Mouse (Mus musculus): ENCODE data around the gene Iqch. TPM values are rescaled to one million over a fixed set of nuclear protein-coding genes. Genes with fewer than 3 reads are reported as not detected.

Iqch gene
- polyA plus RNA-seq, 1 experiment from 2014 or later: not detected

DNA sequence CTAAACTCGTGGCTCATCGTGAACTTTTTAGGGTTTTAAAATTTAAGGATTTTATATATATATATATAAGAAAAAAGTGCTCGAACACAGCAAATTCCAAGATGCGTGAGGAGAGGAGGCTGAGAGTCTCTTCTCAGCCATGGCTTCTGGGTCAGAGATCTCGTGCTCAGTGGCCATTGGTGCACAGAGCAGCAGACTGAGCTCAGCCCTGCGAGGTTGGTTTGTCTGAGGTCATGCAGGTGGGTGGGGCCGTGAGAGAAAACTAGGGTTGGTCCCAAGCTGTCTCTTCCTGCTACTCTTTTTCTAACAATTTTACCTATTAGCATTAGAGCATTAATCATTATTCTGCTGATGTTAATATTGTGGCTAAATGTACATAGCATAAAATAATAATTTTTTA, 31.0 kb upstream of the Iqch start:
- DNase-seq (no peak), ATAC-seq (ENCODE audit: low read depth) (no peak)
- Histone ChIP-seq H3K4me3 (replicated peaks) (no peak overlapping the region), H3K27me3 (no peaks in the 10 kb centered on the region), H3K4me2 (no peak overlapping the region), H3K9ac (no peak overlapping the region), H3K27ac (no peak overlapping the region), H3K9me3 (replicated peaks) (no peaks in the 10 kb centered on the region), H3K36me3 (peaks cover 85% of the 10 kb centered on the region), H3K4me1 (replicated peaks) (no peaks in the 10 kb centered on the region)
- WGBS (ENCODE audit: insufficient replicate concordance): 79% methylated on average over 7 of the region's 7 CpGs

DNA sequence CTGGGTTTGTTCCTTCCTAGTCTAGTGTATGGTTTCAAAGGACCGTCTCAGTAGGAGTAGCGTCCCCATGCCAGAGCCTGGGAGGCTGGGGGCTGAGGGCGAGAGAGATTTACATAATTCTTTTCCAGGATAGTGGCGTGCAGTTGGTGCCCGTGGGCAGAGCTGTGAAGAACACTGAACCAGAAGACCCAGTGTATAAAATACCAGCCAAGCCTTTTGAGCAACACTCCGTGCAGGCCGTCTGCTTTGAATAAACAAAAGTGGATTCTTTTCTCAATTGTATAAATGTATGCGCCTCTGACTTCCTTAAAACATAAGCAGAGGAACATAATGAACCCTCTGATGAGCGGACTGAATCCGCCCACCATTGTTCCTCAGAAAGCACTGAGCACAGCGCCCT, 30.6 kb upstream of the Iqch start:
- 81% methylated on average over 11 of the region's 11 CpGs for WGBS (ENCODE audit: insufficient replicate concordance)
- Histone ChIP-seq H3K27ac (no peak overlapping the region), H3K4me2 (no peak overlapping the region), H3K4me1 (replicated peaks) (no peaks in the 10 kb centered on the region), H3K27me3 (no peaks in the 10 kb centered on the region), H3K4me3 (replicated peaks) (no peak overlapping the region), H3K9me3 (replicated peaks) (no peaks in the 10 kb centered on the region), H3K9ac (no peak overlapping the region), H3K36me3 (peaks cover 86% of the 10 kb centered on the region)
- ATAC-seq (ENCODE audit: low read depth): no peak
- no peak for DNase-seq

DNA sequence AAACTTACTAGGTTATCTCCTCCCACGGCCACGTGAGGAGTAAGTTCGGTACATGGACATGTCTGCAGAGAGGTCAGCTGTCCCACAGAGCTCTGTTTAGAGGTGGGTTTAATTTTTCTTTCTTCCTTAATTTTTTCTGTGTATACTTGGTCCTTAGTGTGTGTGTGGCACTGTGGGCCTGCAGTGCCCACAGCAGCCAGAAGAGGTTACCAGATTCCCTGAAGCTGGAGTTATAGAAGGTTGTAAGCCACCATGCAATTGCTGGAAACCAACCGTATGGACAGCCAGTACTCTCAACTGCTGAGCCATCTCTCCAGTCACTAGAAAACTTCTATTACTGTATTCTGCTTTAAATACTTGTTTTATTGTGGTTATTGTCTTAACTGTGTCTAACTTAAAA, 29.8 kb upstream of the Iqch start:
- Histone ChIP-seq H3K9me3 (replicated peaks) (no peaks in the 10 kb centered on the region), H3K36me3 (peaks cover 82% of the 10 kb centered on the region), H3K9ac (no peak overlapping the region), H3K27me3 (no peaks in the 10 kb centered on the region), H3K27ac (no peak overlapping the region), H3K4me3 (replicated peaks) (no peak overlapping the region), H3K4me1 (replicated peaks) (no peaks in the 10 kb centered on the region), H3K4me2 (no peak overlapping the region)
- DNase-seq (no peak), ATAC-seq (ENCODE audit: low read depth) (no peak)
- 80% methylated on average over 4 of the region's 4 CpGs for WGBS (ENCODE audit: insufficient replicate concordance)

DNA sequence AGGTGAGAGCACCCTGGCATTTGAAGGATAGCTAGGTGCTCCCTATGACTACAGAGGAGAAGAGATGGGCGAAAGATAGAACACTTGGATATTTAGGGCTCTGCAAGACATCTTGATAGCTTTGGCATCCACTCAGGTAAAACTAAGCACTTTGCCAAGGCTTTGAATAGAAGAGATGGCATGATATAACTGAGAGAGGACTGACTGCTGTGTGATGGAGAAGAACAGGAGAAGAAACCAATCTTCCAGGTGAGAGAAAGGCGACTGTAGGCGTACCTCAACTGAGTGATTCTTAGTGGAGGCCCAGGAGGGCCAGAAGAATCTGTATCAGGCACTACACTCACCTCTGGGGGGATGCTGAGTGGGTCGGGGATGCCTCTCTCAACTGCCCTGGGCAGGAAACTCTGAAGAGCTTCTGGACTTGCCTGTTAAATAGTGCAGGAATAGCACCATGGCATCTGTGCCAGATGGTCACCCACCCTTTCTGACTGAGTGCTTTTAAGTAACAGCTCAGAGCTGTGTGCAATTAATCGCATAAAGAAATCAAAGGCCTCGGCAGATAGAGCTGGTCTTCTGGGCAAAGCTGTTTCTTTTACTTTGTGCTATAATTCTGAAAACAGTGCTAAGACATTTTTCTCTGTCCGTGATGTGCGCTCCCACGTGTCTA, 22.9 kb upstream of the Iqch start:
- DNase-seq: no peak
- no peaks in the 10 kb centered on the region for H3K4me1 ChIP-seq (replicated peaks)
- H3K36me3 ChIP-seq: peaks cover 74% of the 10 kb centered on the region
- no peak overlapping the region for H3K9ac ChIP-seq
- H3K27ac ChIP-seq: no peak overlapping the region
- no peak overlapping the region for H3K4me3 ChIP-seq (replicated peaks)
- no peak for ATAC-seq (ENCODE audit: low read depth)
- no peaks in the 10 kb centered on the region for H3K9me3 ChIP-seq (replicated peaks)
- no peaks in the 10 kb centered on the region for H3K27me3 ChIP-seq
- no peak overlapping the region for H3K4me2 ChIP-seq
- WGBS (ENCODE audit: insufficient replicate concordance): 84% methylated on average over 9 of the region's 9 CpGs

DNA sequence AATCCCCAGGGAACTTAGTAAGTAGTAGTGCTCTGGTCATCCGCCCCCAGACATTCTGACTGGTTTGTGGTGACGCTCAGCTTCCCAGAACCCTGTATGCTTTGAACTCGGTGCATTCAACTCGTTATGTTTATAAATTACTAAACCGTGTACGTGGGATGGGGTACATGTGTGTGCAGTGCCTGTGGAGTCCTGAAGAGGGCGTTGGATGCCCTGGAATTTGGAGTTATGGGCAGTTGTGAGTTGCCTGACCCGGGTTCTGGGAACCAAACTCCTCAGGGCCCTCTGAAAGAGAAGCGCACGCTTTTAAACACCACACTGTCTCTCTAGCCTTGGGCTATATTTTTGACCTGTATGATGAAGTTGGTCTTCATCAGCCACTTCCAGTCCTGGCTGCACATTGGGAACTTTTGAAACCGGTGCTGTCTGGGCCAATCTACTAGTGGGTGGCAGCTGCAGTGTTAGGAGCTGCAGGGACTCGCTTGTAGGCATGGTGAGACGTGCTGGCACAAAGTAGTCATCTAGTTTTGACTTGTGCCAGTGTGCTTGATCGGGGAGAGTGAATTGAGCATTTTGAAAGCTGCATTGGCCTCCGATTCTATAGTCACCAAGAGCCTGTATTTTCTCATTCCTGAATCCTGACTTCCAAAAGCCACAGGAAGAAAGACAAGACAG, 21.7 kb upstream of the Iqch start:
- 83% methylated on average over 15 of the region's 15 CpGs for WGBS (ENCODE audit: insufficient replicate concordance)
- no peaks in the 10 kb centered on the region for H3K4me1 ChIP-seq (replicated peaks)
- no peaks in the 10 kb centered on the region for H3K27me3 ChIP-seq
- H3K27ac ChIP-seq: no peak overlapping the region
- peaks cover 76% of the 10 kb centered on the region for H3K36me3 ChIP-seq
- no peak overlapping the region for H3K4me2 ChIP-seq
- DNase-seq (no peak), ATAC-seq (ENCODE audit: low read depth) (no peak)
- H3K4me3 ChIP-seq (replicated peaks): no peak overlapping the region
- no peak overlapping the region for H3K9ac ChIP-seq
- H3K9me3 ChIP-seq (replicated peaks): no peaks in the 10 kb centered on the region

DNA sequence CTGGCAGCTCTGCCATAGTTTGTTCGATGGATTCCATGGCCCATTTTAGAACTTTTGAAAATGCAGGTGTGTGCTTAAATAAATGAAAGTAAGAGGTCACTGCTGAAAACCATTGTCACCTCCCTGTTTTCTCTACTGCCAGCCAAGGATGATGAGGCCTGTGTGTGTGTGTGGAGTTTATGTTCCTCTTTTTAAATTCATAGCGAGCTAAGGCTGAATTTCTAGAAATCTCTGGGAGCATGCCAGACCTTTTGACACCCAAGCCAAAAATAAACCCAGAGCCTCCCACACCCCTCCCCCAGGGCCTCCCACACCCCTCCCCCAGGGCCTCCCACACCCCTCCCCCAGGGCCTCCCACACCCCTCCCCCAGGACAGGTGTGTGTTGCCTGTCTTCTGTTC, 15.7 kb upstream of the Iqch start:
- WGBS (ENCODE audit: insufficient replicate concordance): 81% methylated on average over 2 of the region's 2 CpGs
- no peak overlapping the region for H3K27ac ChIP-seq
- no peak for ATAC-seq (ENCODE audit: low read depth)
- no peak overlapping the region for H3K4me3 ChIP-seq (replicated peaks)
- peaks cover 21% of the 10 kb centered on the region for H3K4me1 ChIP-seq (replicated peaks)
- no peak overlapping the region for H3K4me2 ChIP-seq
- no peaks in the 10 kb centered on the region for H3K27me3 ChIP-seq
- no peak overlapping the region for H3K9ac ChIP-seq
- H3K36me3 ChIP-seq: peaks cover 62% of the 10 kb centered on the region
- no peaks in the 10 kb centered on the region for H3K9me3 ChIP-seq (replicated peaks)
- no peak for DNase-seq

DNA sequence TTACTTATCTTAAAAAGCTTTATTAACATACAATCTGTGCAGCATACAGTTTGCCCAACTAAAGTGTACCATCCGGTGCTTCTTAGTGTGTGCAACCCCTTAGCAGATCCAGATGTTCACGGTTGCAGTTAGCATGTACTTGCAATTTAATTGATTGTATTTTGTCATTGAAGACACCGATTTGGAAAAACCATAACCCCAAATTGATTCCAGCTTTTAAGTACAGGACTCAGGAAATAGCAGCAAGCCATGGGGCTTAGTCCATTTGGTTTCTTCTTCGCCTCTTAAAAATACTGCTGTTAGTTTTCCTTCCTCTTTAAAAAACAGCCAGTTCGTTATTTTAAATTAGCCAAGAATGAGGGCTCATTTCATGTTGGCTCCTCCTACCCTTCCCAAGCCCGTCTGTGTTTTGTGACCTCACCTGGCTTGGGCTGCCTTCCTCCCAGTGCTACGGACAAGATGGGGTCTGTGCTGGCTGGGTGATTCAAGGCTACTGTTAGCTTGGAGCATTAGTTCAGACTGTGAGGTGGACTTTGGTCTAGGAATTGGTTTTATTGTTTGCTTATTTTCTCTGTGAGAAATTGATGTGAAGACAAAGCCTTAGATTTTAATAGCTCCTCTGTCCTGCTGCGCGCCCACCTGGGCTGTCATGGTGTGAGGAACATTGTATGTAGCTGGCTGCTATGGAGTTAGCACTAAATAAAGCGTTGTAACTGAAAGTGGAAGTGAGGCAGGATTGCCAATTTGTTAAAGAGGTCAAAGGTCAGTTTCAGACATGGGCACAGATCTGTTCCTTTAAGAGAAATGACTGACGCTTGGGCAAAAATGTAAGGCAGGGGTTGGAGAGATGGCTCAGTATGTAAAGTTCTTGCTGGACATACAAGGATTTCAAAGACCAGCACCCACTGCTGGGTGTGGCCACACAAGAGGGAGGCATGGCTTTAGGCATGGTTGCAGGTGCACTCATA, 12.0 kb upstream of the Iqch start:
- Histone ChIP-seq H3K27me3 (no peaks in the 10 kb centered on the region), H3K4me2 (no peak overlapping the region), H3K9me3 (replicated peaks) (no peaks in the 10 kb centered on the region), H3K36me3 (peaks cover 36% of the 10 kb centered on the region), H3K9ac (no peak overlapping the region), H3K4me3 (replicated peaks) (no peak overlapping the region), H3K27ac (no peak overlapping the region; the same call in 1 of the 2 replicates), H3K4me1 (replicated peaks) (peaks cover 53% of the 10 kb centered on the region)
- no peak for ATAC-seq (ENCODE audit: low read depth)
- WGBS (ENCODE audit: insufficient replicate concordance): 73% methylated on average over 11 of the region's 11 CpGs
- no peak for DNase-seq

DNA sequence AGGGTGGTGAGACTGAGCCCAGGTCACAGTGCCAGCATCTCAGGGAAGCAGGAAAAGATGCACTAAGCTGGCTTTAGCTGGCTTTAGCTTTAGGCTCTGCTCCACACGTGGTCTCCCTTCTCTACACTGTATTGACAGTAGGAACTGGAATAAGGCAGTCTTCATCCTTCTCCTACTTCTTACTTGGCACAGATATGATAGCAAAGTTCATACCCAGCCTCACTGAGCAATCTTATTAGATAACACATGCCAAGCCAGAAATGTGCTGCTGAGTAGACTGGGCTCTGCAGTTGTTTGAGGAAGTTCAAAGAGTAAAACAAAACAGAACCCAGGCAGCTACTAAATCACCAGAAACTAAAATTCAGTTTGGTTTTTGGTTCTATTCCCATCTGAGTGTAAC, 11.3 kb upstream of the Iqch start:
- WGBS (ENCODE audit: insufficient replicate concordance): 22% methylated on average over 1 of the region's 1 CpGs
- Histone ChIP-seq H3K9me3 (replicated peaks) (no peaks in the 10 kb centered on the region), H3K9ac (no peak overlapping the region), H3K36me3 (peaks cover 28% of the 10 kb centered on the region), H3K4me2 (no peak overlapping the region), H3K4me1 (replicated peaks) (peaks cover 56% of the 10 kb centered on the region), H3K4me3 (replicated peaks) (no peak overlapping the region), H3K27me3 (no peaks in the 10 kb centered on the region), H3K27ac (peak overlapping the region; percentile 56; the same call in 1 of the 2 replicates)
- ATAC-seq (ENCODE audit: low read depth): no peak
- DNase-seq: no peak

DNA sequence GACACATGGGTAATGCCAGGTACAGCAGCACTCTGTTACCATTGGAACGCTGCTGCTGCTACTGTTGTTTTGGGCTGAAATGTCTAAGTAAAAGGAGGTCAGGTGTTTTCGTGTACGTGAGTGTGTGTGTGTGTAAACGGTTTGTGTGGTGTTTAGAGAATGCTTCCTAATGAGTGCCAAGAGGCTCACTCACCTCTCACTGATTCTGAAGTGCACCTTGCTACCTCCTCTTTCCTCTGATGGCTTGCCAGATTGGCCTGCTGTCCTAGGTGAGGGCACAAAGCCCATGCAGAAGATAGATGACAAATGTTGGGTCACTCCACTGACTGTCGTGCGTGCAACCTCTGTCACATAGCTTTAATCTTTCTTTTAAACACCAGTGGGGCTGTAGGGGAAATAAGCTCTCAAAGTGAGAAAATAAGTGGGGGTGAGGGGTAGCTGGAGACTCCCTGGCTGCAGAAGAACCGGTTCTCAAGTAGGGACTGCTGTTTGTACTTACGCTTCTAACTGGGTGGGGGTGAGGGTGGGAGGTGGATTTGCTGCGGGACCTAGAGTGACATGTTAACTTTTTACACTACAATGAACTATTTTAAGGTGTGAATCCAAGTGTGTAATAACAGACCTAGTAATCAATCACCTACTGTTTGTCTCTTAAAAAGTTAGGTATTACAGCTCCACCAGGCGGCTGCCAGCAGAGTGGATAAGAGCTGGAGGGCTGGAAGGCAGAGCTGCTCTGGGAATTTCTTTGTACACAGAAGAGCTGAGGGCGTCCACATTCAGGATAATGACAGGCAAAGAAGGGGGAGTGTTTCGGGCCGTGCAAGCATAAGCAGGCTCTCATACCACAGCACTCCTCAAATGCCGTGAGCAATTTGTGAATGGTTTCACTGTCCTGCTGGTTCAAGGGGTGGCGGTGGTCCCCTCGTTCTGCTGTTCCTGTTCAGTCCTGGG, 10.5 kb upstream of the Iqch start:
- Histone ChIP-seq H3K4me2 (no peak overlapping the region), H3K9ac (no peak overlapping the region), H3K27ac (peak overlapping the region; percentile 56; the same call in 1 of the 2 replicates)

DNA sequence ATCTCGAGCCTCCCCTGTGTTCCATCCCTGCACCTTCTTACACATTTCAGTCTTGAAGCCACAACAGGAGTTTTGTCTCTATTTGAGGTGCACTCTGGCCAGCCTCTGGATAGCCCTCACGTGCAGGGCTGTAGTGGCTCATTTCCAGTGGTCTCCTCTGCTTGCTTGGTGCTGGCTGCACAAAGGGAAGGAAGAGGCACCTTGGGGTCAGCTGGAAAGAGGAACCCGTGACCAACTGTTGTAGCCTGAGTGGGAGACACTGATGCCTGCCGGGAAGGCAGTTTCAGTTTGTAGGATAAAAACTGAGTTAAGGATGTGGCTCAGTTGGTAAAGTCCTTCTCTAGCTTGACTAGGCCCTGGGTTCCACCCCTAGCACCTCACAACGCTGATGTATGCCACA, 9.7 kb upstream of the Iqch start:
- H3K4me2 ChIP-seq: no peak overlapping the region
- H3K9me3 ChIP-seq (replicated peaks): no peaks in the 10 kb centered on the region
- H3K27me3 ChIP-seq: no peaks in the 10 kb centered on the region
- no peak overlapping the region for H3K9ac ChIP-seq
- DNase-seq (no peak), ATAC-seq (ENCODE audit: low read depth) (no peak)
- 27% methylated on average over 5 of the region's 5 CpGs for WGBS (ENCODE audit: insufficient replicate concordance)
- H3K27ac ChIP-seq: no peak overlapping the region
- peaks cover 58% of the 10 kb centered on the region for H3K4me1 ChIP-seq (replicated peaks)
- no peak overlapping the region for H3K4me3 ChIP-seq (replicated peaks)
- H3K36me3 ChIP-seq: peaks cover 12% of the 10 kb centered on the region

More for the DNA sequence above, 10.5 kb upstream of the Iqch start:
- ATAC-seq (ENCODE audit: low read depth): no peak
- 62% methylated on average over 16 of the region's 16 CpGs for WGBS (ENCODE audit: insufficient replicate concordance)
- Histone ChIP-seq H3K4me1 (replicated peaks) (peaks cover 58% of the 10 kb centered on the region), H3K36me3 (peaks cover 21% of the 10 kb centered on the region), H3K4me3 (replicated peaks) (no peak overlapping the region), H3K27me3 (no peaks in the 10 kb centered on the region), H3K9me3 (replicated peaks) (no peaks in the 10 kb centered on the region)
- DNase-seq: no peak

Measured in liver, embryonic 13.5 days (tissue).